In genomic region chr5:23439857-23440256, GRCm38 (mm10) we compare ENCODE assay signal across 29 mouse cellular contexts. TPM values are rescaled to one million over a fixed set of nuclear protein-coding genes. Genes with fewer than 3 reads are reported as not detected.
A peak's percentile ranks its signal among the peaks of the same experiment; 100 is the strongest.
DNase-seq lines count a peak whose midpoint lies in the region; ATAC-seq and TF ChIP-seq lines count a peak whose summit lies in the region.
"Had no signal": no experiment of that assay in that cellular context is flagged by ENCODE, and none has a peak within 500 bp of the region (broad histone marks: within the 10 kb centered on the region; RNA-seq: fewer than 3 reads in every experiment).

No protein-coding gene starts in this region.

- peaks cover 20% of the 10 kb centered on the region for H3K79me2 ChIP-seq in liver, adult 2 months (ENCODE audit: control insufficient read depth, insufficient read depth, low read length)

- H3K27ac ChIP-seq in gastrocnemius, adult 2 months: peak overlapping the region; percentile 0; the same call in 1 of the 2 replicates
- peak overlapping the region; percentile 39 for H3K27ac ChIP-seq in liver, adult 2 months (replicated peaks; ENCODE audit: insufficient read depth, low read depth, low read length)
- H3K27ac ChIP-seq in liver, postnatal 0 days (ENCODE audit: low read depth): no peak overlapping the region
- no peak overlapping the region for H3K27ac ChIP-seq in midbrain, embryonic 15.5 days
- no peak overlapping the region for H3K27ac ChIP-seq in midbrain, postnatal 0 days (ENCODE audit: low read depth, low read length)
- H3K27ac ChIP-seq in midbrain, embryonic 16.5 days (ENCODE audit: low read length): no peak overlapping the region
- H3K27ac ChIP-seq: embryonic facial prominence, embryonic 12.5 days; limb, embryonic 15.5 days; liver, embryonic 15.5 days; stomach, postnatal 0 days had no signal

- no peaks in the 10 kb centered on the region for H3K27me3 ChIP-seq in liver, adult 2 months (ENCODE audit: control insufficient read depth, insufficient read depth, low read length)
- no peaks in the 10 kb centered on the region for H3K27me3 ChIP-seq in liver, postnatal 0 days (ENCODE audit: insufficient read depth, low read length)
- no peaks in the 10 kb centered on the region for H3K27me3 ChIP-seq in midbrain, embryonic 15.5 days (replicated peaks)
- no peaks in the 10 kb centered on the region for H3K27me3 ChIP-seq in midbrain, postnatal 0 days (ENCODE audit: insufficient read depth, low read length)
- no peaks in the 10 kb centered on the region for H3K27me3 ChIP-seq in midbrain, embryonic 16.5 days (ENCODE audit: control insufficient read depth, insufficient read depth, low read depth, low read length)
- H3K27me3 ChIP-seq: CH12.LX; embryonic facial prominence, embryonic 12.5 days; limb, embryonic 15.5 days; liver, embryonic 15.5 days had no signal

- H3K4me2 ChIP-seq in liver, postnatal 0 days (ENCODE audit: low read depth, low read length): no peak overlapping the region
- H3K4me2 ChIP-seq in midbrain, embryonic 15.5 days: peak overlapping the region; percentile 37; the same call in 1 of the 2 replicates
- no peak overlapping the region for H3K4me2 ChIP-seq in midbrain, postnatal 0 days (ENCODE audit: low read depth, low read length, poor library complexity, severe bottlenecking)
- peak overlapping the region; percentile 41; the same call in 1 of the 2 replicates for H3K4me2 ChIP-seq in midbrain, embryonic 16.5 days (ENCODE audit: low read length)
- H3K4me2 ChIP-seq: embryonic facial prominence, embryonic 12.5 days; limb, embryonic 15.5 days; liver, embryonic 15.5 days had no signal

- peaks cover 35% of the 10 kb centered on the region for H3K4me1 ChIP-seq in liver, adult 2 months (ENCODE audit: control insufficient read depth, insufficient read depth, low read length)
- peaks cover 32% of the 10 kb centered on the region for H3K4me1 ChIP-seq in liver, postnatal 0 days (ENCODE audit: insufficient read depth)
- peaks cover 39% of the 10 kb centered on the region for H3K4me1 ChIP-seq in midbrain, embryonic 15.5 days
- peaks cover 4% of the 10 kb centered on the region; the same call in 1 of the 2 replicates for H3K4me1 ChIP-seq in midbrain, postnatal 0 days (ENCODE audit: insufficient read depth, low read length)
- H3K4me1 ChIP-seq in midbrain, embryonic 16.5 days (ENCODE audit: control insufficient read depth, insufficient read depth, low read length): peaks cover 33% of the 10 kb centered on the region

- H3K9ac ChIP-seq in liver, adult 2 months (ENCODE audit: low read depth, low read length): no peak overlapping the region
- no peak overlapping the region for H3K9ac ChIP-seq in liver, postnatal 0 days (replicated peaks)
- no peak overlapping the region for H3K9ac ChIP-seq in midbrain, embryonic 15.5 days
- no peak overlapping the region for H3K9ac ChIP-seq in midbrain, postnatal 0 days (replicated peaks; ENCODE audit: low read length, poor library complexity, severe bottlenecking)
- no peak overlapping the region for H3K9ac ChIP-seq in midbrain, embryonic 16.5 days (ENCODE audit: low read depth, low read length)
- H3K9ac ChIP-seq: embryonic facial prominence, embryonic 12.5 days; limb, embryonic 15.5 days; liver, embryonic 15.5 days had no signal

- no peak for TF ChIP-seq EP300 in liver, postnatal 0 days (IDR thresholded peaks at IDR 0.05; ENCODE audit: low read depth)

- no peak for ATAC-seq in liver, postnatal 0 days
- ATAC-seq in midbrain, embryonic 15.5 days (replicated peaks): no peak
- ATAC-seq in midbrain, postnatal 0 days (ENCODE audit: low FRiP score): no peak
- ATAC-seq in midbrain, embryonic 16.5 days: no peak
- ATAC-seq: forebrain, embryonic 16.5 days; inflammation-experienced regulatory T-cells, adult 6 months had no signal

- H3K4me3 ChIP-seq in gastrocnemius, adult 2 months: peak overlapping the region; percentile 11
- H3K4me3 ChIP-seq in liver, adult 2 months (ENCODE audit: insufficient read depth, low read depth, low read length): no peak overlapping the region
- H3K4me3 ChIP-seq in liver, postnatal 0 days (ENCODE audit: low read depth, low read length): no peak overlapping the region
- no peak overlapping the region for H3K4me3 ChIP-seq in midbrain, embryonic 15.5 days
- H3K4me3 ChIP-seq in midbrain, postnatal 0 days (ENCODE audit: low read depth, low read length): no peak overlapping the region
- H3K4me3 ChIP-seq in midbrain, embryonic 16.5 days (ENCODE audit: low read depth, low read length): no peak overlapping the region
- H3K4me3 ChIP-seq: embryonic facial prominence, embryonic 12.5 days; heart, adult 2 months; limb, embryonic 15.5 days; liver, embryonic 15.5 days had no signal

- no peak for TF ChIP-seq CTCF in gastrocnemius, adult 2 months (IDR thresholded peaks at IDR 0.05)
- TF ChIP-seq CTCF in liver, adult 2 months (IDR thresholded peaks at IDR 0.05; ENCODE audit: low read depth, low read length): no peak
- no peak for TF ChIP-seq CTCF in liver, postnatal 0 days (IDR thresholded peaks at IDR 0.05; ENCODE audit: low read depth)
- TF ChIP-seq CTCF in midbrain, postnatal 0 days (IDR thresholded peaks at IDR 0.05): no peak

- WGBS in liver, adult 2 months: 54% methylated on average over 3 of the region's 3 CpGs
- 82% methylated on average over 3 of the region's 3 CpGs for WGBS in liver, postnatal 0 days (ENCODE audit: insufficient replicate concordance)
- 90% methylated on average over 3 of the region's 3 CpGs for WGBS in midbrain, embryonic 15.5 days
- 85% methylated on average over 3 of the region's 3 CpGs for WGBS in midbrain, postnatal 0 days
- 92% methylated on average over 3 of the region's 3 CpGs for WGBS in midbrain, embryonic 16.5 days

- H3K36me3 ChIP-seq in liver, adult 2 months (ENCODE audit: control insufficient read depth, insufficient read depth, low read length): no peaks in the 10 kb centered on the region
- H3K36me3 ChIP-seq in liver, postnatal 0 days (replicated peaks; ENCODE audit: insufficient read depth, low read length): no peaks in the 10 kb centered on the region
- H3K36me3 ChIP-seq in midbrain, embryonic 15.5 days (replicated peaks): no peaks in the 10 kb centered on the region
- no peaks in the 10 kb centered on the region for H3K36me3 ChIP-seq in midbrain, postnatal 0 days (ENCODE audit: insufficient read depth, low read length)
- no peaks in the 10 kb centered on the region for H3K36me3 ChIP-seq in midbrain, embryonic 16.5 days (ENCODE audit: control insufficient read depth, insufficient read depth, low read length)
- H3K36me3 ChIP-seq: embryonic facial prominence, embryonic 12.5 days; G1E; limb, embryonic 15.5 days; liver, embryonic 15.5 days had no signal

- intact Hi-C loops in gastrocnemius, adult 2 months (cut with DNase I): no loop called here

- no peak for DNase-seq in gastrocnemius, adult 2 months
- no peak for DNase-seq in gastrocnemius, postnatal 4 days (ENCODE audit: low spot score in 2 of 2)
- peak; percentile 82 for DNase-seq in liver, adult 2 months (ENCODE audit: extremely low read depth, low read depth, low spot score)
- no peak for DNase-seq in liver, postnatal 0 days
- no peak for DNase-seq in midbrain, postnatal 0 days (ENCODE audit: low spot score)
- DNase-seq in right cerebral cortex, adult 2 months (ENCODE audit: low spot score in 2 of 2): no peak
- DNase-seq: adrenal gland, postnatal 10 days; B cell, adult 2 months; cerebellum, adult 2 months; cerebellum, postnatal 25 days; gastrocnemius, postnatal 14 days; heart, adult 2 months; kidney, adult 18-20 months; layer of hippocampus, adult 9-11 months; left cerebral cortex, postnatal 4 days; lung, postnatal 4 days; right cerebral cortex, postnatal 14 days; thymus, adult 2 months; thymus, postnatal 4 days had no signal

- no peaks in the 10 kb centered on the region for H3K9me3 ChIP-seq in liver, postnatal 0 days (ENCODE audit: low read length)
- H3K9me3 ChIP-seq in midbrain, embryonic 15.5 days: no peaks in the 10 kb centered on the region
- no peaks in the 10 kb centered on the region for H3K9me3 ChIP-seq in midbrain, postnatal 0 days (ENCODE audit: low read length)
- no peaks in the 10 kb centered on the region for H3K9me3 ChIP-seq in midbrain, embryonic 16.5 days (replicated peaks; ENCODE audit: control insufficient read depth, low read length, poor library complexity, severe bottlenecking)
- H3K9me3 ChIP-seq: embryonic facial prominence, embryonic 12.5 days; G1E; limb, embryonic 15.5 days; liver, embryonic 15.5 days had no signal

- TF ChIP-seq POLR2A in liver, adult 2 months (IDR thresholded peaks at IDR 0.05; ENCODE audit: extremely low read depth, insufficient read depth, low read length): no peak

RNA-seq across cellular contexts. Expression of gene Kmt2e, which starts 5.6 kb away (rescaled TPM):
- total RNA-seq in gastrocnemius, adult 2 months (2021): 10 to 100 TPM; 26.4 to 28.4 TPM
- 10 to 100 TPM; 55.5 to 57.7 TPM for total RNA-seq in gastrocnemius, postnatal 4 days (2021)
- total RNA-seq in liver, adult 2 months (2014; rRNA removed): 19.1 and 23.2 TPM in 2 replicates
- polyA plus RNA-seq in liver, adult 2 months (2012; rRNA removed): 5.5 and 8.1 TPM in 2 replicates
- polyA plus RNA-seq in liver, postnatal 0 days (2015; fragmentation: Nextera tagmentation; extraction: Ambion mirVana): 27.5 and 28.5 TPM in 2 replicates
- polyA plus RNA-seq in midbrain, embryonic 15.5 days (2015; fragmentation: Nextera tagmentation; extraction: Ambion mirVana): 181 and 182 TPM in 2 replicates
- 49.3 and 66.4 TPM in 2 replicates for total RNA-seq in midbrain, postnatal 0 days (2014; rRNA removed)
- polyA plus RNA-seq in midbrain, postnatal 0 days (2015; fragmentation: Nextera tagmentation; extraction: Ambion mirVana): 132 and 144 TPM in 2 replicates
- polyA plus RNA-seq in midbrain, embryonic 16.5 days (2015; fragmentation: Nextera tagmentation; extraction: Ambion mirVana): 162 and 178 TPM in 2 replicates

Comparison
In these comparisons a context has a peak if more than half of its experiments do, and no peak if none do; other contexts are left out.
1. H3K27ac ChIP-seq: peak in gastrocnemius, adult 2 months (single experiment) and liver, adult 2 months (single experiment); none in liver, postnatal 0 days (single experiment), midbrain, embryonic 15.5 days (single experiment), midbrain, postnatal 0 days (single experiment) and midbrain, embryonic 16.5 days (single experiment).
2. H3K4me2 ChIP-seq: peak in midbrain, embryonic 15.5 days (single experiment) and midbrain, embryonic 16.5 days (single experiment); none in liver, postnatal 0 days (single experiment) and midbrain, postnatal 0 days (single experiment).